ENCODE assay signal across 9 mouse cellular contexts in the genomic region with DNA sequence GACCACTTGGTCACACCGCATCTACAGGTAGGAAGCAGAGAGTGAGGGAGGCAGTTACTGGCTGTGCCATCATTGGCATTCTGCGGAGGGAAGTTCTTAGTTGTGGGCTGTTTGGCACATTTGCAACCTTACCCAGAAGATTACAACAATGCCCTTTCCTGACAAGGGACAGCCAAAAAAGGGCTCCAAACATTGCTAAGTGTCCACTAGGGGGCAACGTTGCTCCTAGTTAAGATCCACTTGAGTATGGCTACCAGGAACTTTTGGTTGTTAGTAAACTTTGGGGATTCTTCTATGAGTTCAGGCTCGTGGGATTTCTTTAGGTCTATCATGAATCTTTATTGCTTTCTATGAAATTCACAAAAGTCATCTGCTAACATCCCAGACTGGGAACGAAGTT.
A peak's percentile ranks its signal among the peaks of the same experiment; 100 is the strongest.
DNase-seq lines count a peak whose midpoint lies in the region; ATAC-seq and TF ChIP-seq lines count a peak whose summit lies in the region.
"Had no signal": no experiment of that assay in that cellular context is flagged by ENCODE, and none has a peak within 500 bp of the region (broad histone marks: within the 10 kb centered on the region; RNA-seq: fewer than 3 reads in every experiment).

No protein-coding gene starts in this region.

- H3K4me1 ChIP-seq in kidney, adult 2 months (ENCODE audit: control insufficient read depth, insufficient read depth, low read length): no peaks in the 10 kb centered on the region
- no peaks in the 10 kb centered on the region for H3K4me1 ChIP-seq in lung, postnatal 0 days (ENCODE audit: insufficient read depth, low read depth, low read length)
- H3K4me1 ChIP-seq: megakaryocyte, embryonic 14.5 days had no signal

- 24% methylated on average over 5 of the region's 5 CpGs for WGBS in kidney, adult 2 months
- 32% methylated on average over 5 of the region's 5 CpGs for WGBS in lung, postnatal 0 days

- H3K9ac ChIP-seq in lung, postnatal 0 days (replicated peaks; ENCODE audit: low read depth): no peak overlapping the region

- TF ChIP-seq EP300 in lung, postnatal 0 days (IDR thresholded peaks at IDR 0.05): no peak

- peak; percentile 51 for TF ChIP-seq CTCF in kidney, adult 2 months (conservative IDR thresholded peaks at IDR 0.05; ENCODE audit: insufficient read depth, insufficient read length, low read depth, low read length)
- TF ChIP-seq CTCF in lung, postnatal 0 days (IDR thresholded peaks at IDR 0.05): peak; percentile 85

- no peaks in the 10 kb centered on the region for H3K36me3 ChIP-seq in kidney, adult 2 months (ENCODE audit: control insufficient read depth, insufficient read depth, low read length)
- no peaks in the 10 kb centered on the region for H3K36me3 ChIP-seq in lung, postnatal 0 days (ENCODE audit: insufficient read depth, low read length)

- H3K27me3 ChIP-seq in kidney, adult 2 months (replicated peaks; ENCODE audit: control insufficient read depth, insufficient read depth, low read length): no peaks in the 10 kb centered on the region
- no peaks in the 10 kb centered on the region for H3K27me3 ChIP-seq in lung, postnatal 0 days (replicated peaks; ENCODE audit: insufficient read depth, low read length)
- H3K27me3 ChIP-seq: megakaryocyte, embryonic 14.5 days had no signal

- no peaks in the 10 kb centered on the region for H3K9me3 ChIP-seq in lung, postnatal 0 days (ENCODE audit: low read length)

- no peak overlapping the region for H3K4me2 ChIP-seq in lung, postnatal 0 days (replicated peaks; ENCODE audit: low read depth, low read length)

- no peak overlapping the region for H3K4me3 ChIP-seq in kidney, adult 2 months (ENCODE audit: insufficient read depth, low read depth, low read length)
- H3K4me3 ChIP-seq in lung, postnatal 0 days (ENCODE audit: low read depth, low read length): no peak overlapping the region
- H3K4me3 ChIP-seq: megakaryocyte, embryonic 14.5 days had no signal

- no peak for ATAC-seq in CD4-positive, CD25-positive, alpha-beta regulatory T cell, adult 4 months
- 0 out of 2 replicates have a peak, but pooled peaks have one; percentile 25 for ATAC-seq in lung, postnatal 0 days

- H3K27ac ChIP-seq in kidney, adult 2 months (ENCODE audit: insufficient read depth, low read depth, low read length): no peak overlapping the region
- no peak overlapping the region for H3K27ac ChIP-seq in lung, postnatal 0 days (ENCODE audit: low read length)

- TF ChIP-seq POLR2A in kidney, adult 2 months (IDR thresholded peaks at IDR 0.05; ENCODE audit: low read depth, low read length): no peak

- peak; percentile 23 for DNase-seq in CD4-positive, CD25-positive, alpha-beta regulatory T cell, adult 2 months (ENCODE audit: low read depth, low spot score)
- peak; percentile 40 for DNase-seq in right cerebral cortex, adult 18-20 months
- no peak for DNase-seq in right cerebral cortex, postnatal 25 days
- peak; percentile 86 for DNase-seq in embryo, embryonic 10.5 days (ENCODE audit: low spot score)
- peak; percentile 65 for DNase-seq in kidney, adult 2 months
- DNase-seq in lung, postnatal 0 days (ENCODE audit: low spot score): peak; percentile 79
- DNase-seq in skeletal muscle tissue, adult 2 months (ENCODE audit: low read depth, low spot score): peak; percentile 34
